Mouse (Mus musculus) gastrocnemius, adult 18-20 months (tissue): Measurements from ENCODE around the gene Usp19. TPM values are rescaled to one million over a fixed set of nuclear protein-coding genes. Genes with fewer than 3 reads are reported as not detected.

Experiments
- total RNA-seq, 2 experiments: library from RNA; stranded (reverse); gene quantifications; 2 replicates each; pipeline ENCODE4 v1.2.3; 2021

Gene Usp19
- total RNA-seq, 2 experiments from 2014 or later = 126 to 127 TPM

Other genes with a start within 250 kb of the Usp19 start
- gene Dag1, start 226.6 kb upstream of the Usp19 start, total RNA-seq = 100 to 1,000 TPM; 166 to 173 TPM
- 10 to 100 TPM; 12.3 to 13.1 TPM for gene Nicn1, start 200.2 kb upstream of the Usp19 start, total RNA-seq
- 1 to 10 TPM in 1 of 2 experiments, under 1 TPM in 1; 0.83 to 1.0 TPM for gene Amt, start 193.7 kb upstream of the Usp19 start, total RNA-seq
- 100 to 1,000 TPM in 1 of 2 experiments, 10 to 100 TPM in 1; 91.8 to 111 TPM for gene Rhoa, start 184.5 kb upstream of the Usp19 start, total RNA-seq
- gene Tcta, start 184.4 kb upstream of the Usp19 start, total RNA-seq = 10 to 100 TPM; 28.0 to 35.6 TPM
- 10 to 100 TPM; 63.2 to 67.5 TPM for gene Gpx1, start 151.7 kb upstream of the Usp19 start, total RNA-seq
- 10 to 100 TPM; 81.6 to 89.2 TPM for gene Usp4, start 142.7 kb upstream of the Usp19 start, total RNA-seq
- 1 to 10 TPM in 1 of 2 experiments, under 1 TPM in 1; 0.85 to 1.4 TPM for gene 1700102P08Rik, start 97.8 kb upstream of the Usp19 start, total RNA-seq
- gene Ccdc36, start 62.1 kb upstream of the Usp19 start, total RNA-seq = not detected
- not detected for gene BC048562, start 54.1 kb upstream of the Usp19 start, total RNA-seq
- 10 to 100 TPM; 14.4 to 15.2 TPM for gene Ccdc71, start 30.1 kb upstream of the Usp19 start, total RNA-seq
- 1 to 10 TPM; 1.8 to 2.2 TPM for gene Klhdc8b, start 29.0 kb upstream of the Usp19 start, total RNA-seq
- 100 to 1,000 TPM; 117 to 126 TPM for gene Lamb2, start 10.9 kb upstream of the Usp19 start, total RNA-seq
- gene Qars, start 17.1 kb downstream of the Usp19 start, total RNA-seq = 10 to 100 TPM; 83.0 to 86.4 TPM
- gene Qrich1, start 26.2 kb downstream of the Usp19 start, total RNA-seq = 10 to 100 TPM; 47.3 to 57.4 TPM
- gene Impdh2, start 69.7 kb downstream of the Usp19 start, total RNA-seq = 10 to 100 TPM; 61.3 to 63.2 TPM
- gene Ndufaf3, start 76.8 kb downstream of the Usp19 start, total RNA-seq = 10 to 100 TPM; 29.3 to 30.0 TPM
- 1 to 10 TPM; 7.5 to 8.9 TPM for gene Dalrd3, start 79.3 kb downstream of the Usp19 start, total RNA-seq
- 1 to 10 TPM; 6.4 to 7.9 TPM for gene Wdr6, start 88.1 kb downstream of the Usp19 start, total RNA-seq
- gene P4htm, start 107.1 kb downstream of the Usp19 start, total RNA-seq = 1 to 10 TPM; 3.4 to 4.1 TPM
- gene Arih2, start 158.8 kb downstream of the Usp19 start, total RNA-seq = 10 to 100 TPM; 73.1 to 84.5 TPM
- 10 to 100 TPM; 68.1 to 85.0 TPM for gene Slc25a20, start 171.5 kb downstream of the Usp19 start, total RNA-seq
- 100 to 1,000 TPM; 164 to 169 TPM for gene Prkar2a, start 198.7 kb downstream of the Usp19 start, total RNA-seq